Mouse (Mus musculus) frontal cortex, postnatal 10 days (tissue): ENCODE data around the gene Mrm3.
"Not testable (repeated sequence)": the region's sequence is repeated elsewhere in the genome, so short reads cannot be mapped to it uniquely, and the experiment has no call there.

Source experiments
- DNase-seq, 2 experiments: peaks; one replicate each; pipeline ENCODE4 v3.0.0; 2022; ENCODE audit warnings: low spot score in 2 of 2, mixed read lengths in 1 of 2

The Mrm3 gene

GRCm38 (mm10) chr11:76242901-76243810, at the start of gene Mrm3, which contains the start of gene Glod4:
Gene Mrm3 (plus strand): TSS chr11:76243715.
Gene Glod4 (minus strand): TSS chr11:76243725.
- DNase-seq, result peak; percentile 82 to 93

- no peak for DNase-seq
Observed at GRCm38 (mm10) chr11:76196275-76196976, 47.1 kb upstream of the Mrm3 start.

- DNase-seq, result no peak
Observed at GRCm38 (mm10) chr11:76196977-76197469, 46.5 kb upstream of the Mrm3 start.

GRCm38 (mm10) chr11:76201761-76202674, 41.5 kb upstream of the Mrm3 start:
- DNase-seq, result peak; percentile 62 to 82

DNA sequence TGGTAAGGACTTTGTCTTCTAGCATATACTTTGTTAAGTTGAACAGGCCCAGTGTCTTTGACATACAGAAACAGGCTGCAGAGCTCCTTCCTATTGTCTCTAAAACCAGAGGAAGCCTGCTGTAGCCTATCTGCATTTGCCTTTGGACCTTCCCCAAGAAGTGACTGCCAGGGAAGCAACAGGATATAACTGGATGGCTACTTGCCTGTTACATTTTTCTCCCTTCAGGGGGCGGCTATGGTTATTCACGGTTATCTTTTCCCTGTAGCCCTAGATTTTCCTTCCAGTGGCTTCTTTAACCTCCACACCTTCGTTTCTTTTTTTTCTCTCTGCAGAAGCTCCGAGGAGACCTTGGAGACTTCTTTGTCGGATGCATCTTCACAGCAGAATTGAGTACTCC, 36.7 kb upstream of the Mrm3 start:
- no peak for DNase-seq

- no peak for DNase-seq
Observed at GRCm38 (mm10) chr11:76210228-76210985, 33.1 kb upstream of the Mrm3 start.

DNA sequence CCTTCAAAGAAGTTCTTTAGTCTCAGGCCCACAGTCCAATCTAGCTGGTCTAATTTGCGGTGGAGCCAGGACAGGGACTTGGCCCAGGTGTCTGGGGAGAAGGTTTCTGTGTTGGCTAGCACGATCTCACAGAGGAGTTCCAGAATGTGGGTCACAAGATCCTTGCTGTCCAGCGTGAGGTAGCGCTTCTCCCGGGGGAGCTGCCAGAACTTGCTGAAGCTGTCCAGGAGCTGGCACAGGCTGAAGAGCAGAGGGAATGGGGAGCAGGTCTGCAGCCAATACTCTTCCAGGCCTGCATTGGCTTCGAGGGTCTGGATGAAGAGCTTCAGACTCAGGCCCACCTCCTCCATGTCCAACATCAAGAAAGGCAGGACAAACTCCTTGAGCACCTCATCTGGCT, 31.9 kb upstream of the Mrm3 start:
- DNase-seq, result not testable (repeated sequence)

- no peak for DNase-seq
Observed at GRCm38 (mm10) chr11:76213841-76214240, 29.7 kb upstream of the Mrm3 start.

DNA sequence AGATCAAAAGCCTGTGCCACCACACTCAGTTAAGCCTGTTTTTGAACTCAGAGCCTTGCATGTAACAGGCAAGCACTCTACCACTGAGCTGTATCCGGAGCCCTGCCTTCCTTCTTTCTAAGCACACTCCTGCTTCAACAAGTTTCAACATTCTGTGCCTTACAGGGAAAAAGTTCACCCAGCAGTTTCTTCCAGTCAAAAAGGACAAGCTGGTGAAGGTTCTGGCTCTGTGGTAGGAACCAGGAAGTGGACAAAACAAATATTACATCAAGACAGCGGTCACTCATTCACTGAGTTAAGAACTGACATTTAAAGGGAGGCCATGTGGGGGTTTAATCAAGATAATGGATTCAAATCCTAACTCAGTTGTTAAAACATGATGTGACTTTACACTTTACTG, 28.5 kb upstream of the Mrm3 start:
- DNase-seq, result no peak

DNA sequence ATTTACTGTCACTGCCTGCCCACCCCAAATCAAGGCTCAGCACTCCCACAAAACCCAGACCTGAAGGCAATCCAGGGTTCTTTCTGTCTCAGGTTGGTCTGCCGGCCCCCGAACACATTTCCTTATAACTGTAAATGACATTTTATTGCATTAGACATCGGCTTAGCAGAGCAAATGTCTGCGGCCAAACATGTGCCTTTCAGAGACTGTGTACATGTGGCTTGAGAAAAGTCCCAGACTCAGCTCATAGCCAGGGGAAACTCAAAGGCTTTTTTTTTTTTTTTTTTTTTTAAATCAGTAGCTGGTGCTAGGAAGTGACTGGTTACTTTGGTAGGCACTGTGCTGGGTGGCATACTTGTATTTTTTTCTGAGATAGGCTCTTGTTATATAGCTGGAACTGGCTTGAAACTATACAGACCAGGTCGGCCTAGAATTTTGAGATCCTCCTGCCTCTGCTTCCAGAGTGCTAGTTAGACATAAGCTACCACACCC, 27.4 kb upstream of the Mrm3 start:
- DNase-seq, result no peak

DNA sequence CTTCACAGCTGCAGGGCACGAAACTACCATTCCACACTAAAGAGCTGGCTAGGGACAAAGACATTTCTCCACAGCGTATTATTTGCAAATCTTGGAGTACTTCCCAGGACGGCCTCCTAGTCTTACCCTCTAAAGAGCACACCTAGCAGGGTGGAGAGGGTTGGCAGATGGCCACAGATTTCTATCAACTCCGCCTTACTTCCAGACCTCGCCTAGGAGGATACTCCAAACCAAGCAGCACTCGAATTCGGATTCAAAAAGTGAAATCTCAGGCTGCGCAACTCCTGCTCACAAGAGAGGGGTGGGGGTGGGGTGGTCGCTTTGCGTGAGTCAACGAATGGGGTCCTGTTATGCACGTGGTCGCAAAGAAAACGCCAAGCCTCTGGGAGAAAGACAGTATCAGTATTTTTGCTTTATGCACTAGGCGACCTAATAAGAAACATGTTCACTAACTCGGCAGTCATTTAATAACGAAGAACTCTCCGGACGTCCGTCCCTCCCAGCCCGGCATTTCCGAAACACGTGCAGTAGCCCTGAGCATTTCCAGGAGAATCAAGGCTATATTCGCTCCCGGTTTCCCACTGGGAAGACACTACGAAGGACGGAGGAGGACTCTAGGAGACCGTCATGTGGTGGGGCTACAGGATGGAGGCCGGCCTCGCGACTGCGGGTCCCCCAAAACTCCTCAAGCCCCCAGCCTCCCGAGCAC, 26.7 kb upstream of the Mrm3 start:
- DNase-seq, result no peak

DNA sequence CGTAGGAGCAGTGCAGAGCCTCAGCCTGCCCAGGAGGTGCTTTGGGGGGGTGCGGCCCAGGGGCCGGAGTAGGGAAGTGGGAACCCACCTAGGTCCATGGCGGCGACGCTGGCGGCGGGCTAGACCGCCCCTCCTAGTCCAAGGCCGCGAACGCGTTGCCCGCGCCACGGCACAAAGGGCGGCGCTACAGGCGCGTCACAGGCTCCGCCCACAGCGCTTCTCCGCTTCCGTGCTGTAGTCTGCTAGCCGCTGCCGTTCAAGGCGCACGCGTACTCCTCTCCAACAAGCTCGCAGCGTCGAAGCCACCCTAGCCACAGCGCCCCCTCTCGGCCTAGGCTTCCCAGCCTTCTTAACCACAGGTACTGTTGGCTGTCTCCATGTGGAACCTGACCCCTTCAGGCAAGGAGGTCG, 26.1 kb upstream of the Mrm3 start, which contains the start of the genes Dbil5 and Gemin4:
Dbil5 (plus strand) TSS at position 219 of the 411 bp plus-strand sequence.
Gemin4 (minus strand) TSS at position 275 of the 411 bp plus-strand sequence.
- peak; percentile 92 to 95 for DNase-seq

- DNase-seq, result no peak
Observed at GRCm38 (mm10) chr11:76224631-76225030, 18.9 kb upstream of the Mrm3 start.

DNA sequence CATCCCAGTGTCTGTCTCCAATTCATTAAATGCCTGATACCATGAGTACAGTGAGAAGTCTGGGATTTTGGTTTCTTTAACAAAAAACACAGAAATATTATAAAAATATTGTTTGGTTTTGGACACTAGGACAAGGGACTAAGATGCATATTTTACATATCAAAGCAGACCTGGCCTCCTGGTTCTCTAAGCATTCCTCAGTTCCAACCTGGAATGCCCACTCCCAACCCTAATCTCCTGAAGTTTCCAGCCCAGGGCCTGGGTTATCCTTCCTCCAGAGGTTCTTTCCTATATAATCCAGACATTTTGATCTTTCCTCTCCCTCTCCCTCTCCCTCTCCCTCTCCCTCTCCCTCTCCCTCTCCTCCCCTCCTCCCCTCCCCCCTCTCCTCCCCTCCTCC, 18.5 kb upstream of the Mrm3 start:
- DNase-seq, result no peak

- DNase-seq, result no peak
Observed at GRCm38 (mm10) chr11:76236136-76236535, 7.4 kb upstream of the Mrm3 start.

GRCm38 (mm10) chr11:76239750-76240149, 3.8 kb upstream of the Mrm3 start:
- DNase-seq, result no peak

- no peak for DNase-seq
Observed at GRCm38 (mm10) chr11:76243811-76244546, 464 bp downstream of the Mrm3 start.

DNA sequence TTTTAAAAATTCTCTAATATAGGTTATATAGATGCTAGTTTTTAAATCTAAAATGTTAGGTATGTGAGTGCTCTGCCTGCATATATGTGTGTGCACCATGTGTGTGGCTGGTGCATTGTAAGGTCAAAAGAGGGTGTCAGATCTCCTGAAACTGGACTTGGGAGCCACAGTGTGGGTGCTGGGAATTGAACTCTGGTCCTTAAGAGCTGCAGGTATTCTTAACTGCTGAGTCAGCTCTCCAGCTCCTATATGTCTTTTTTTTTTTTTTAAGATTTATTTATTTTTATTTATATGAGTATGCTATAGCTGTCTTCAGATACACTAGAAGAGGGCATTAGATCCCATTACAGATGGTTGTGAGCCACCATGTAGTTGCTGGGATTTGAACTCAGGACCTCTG, 2.9 kb downstream of the Mrm3 start:
- no peak for DNase-seq

GRCm38 (mm10) chr11:76247239-76247638, 3.7 kb downstream of the Mrm3 start:
- no peak for DNase-seq
